Mouse (Mus musculus) neural tube, embryonic 14.5 days (tissue): ENCODE data around the gene Cep128. TPM values are rescaled to one million over a fixed set of nuclear protein-coding genes. Genes with fewer than 3 reads are reported as not detected.

ENCODE experiments used
- ATAC-seq: fragments of 200-750 bp; cut with Nextera tagmentation; 2 replicates; pipeline ENCODE4 v1.8.0; 2017; ENCODE audit warnings: low read depth, mild to moderate bottlenecking, moderate TSS enrichment, moderate library complexity
- H3K27ac ChIP-seq: fragments of 300-500 bp; sonication (generic); 2 replicates; pipeline ENCODE4 v1.5.1; 2014; ENCODE audit warnings: low read depth, mild to moderate bottlenecking, control low read depth, low read length, moderate library complexity, mixed read lengths
- H3K27me3 ChIP-seq: fragments of 300-500 bp; sonication (generic); 2 replicates; pipeline ENCODE4 v1.6.1; 2014; ENCODE audit warnings: low read length; ENCODE audit not compliant: control insufficient read depth, insufficient read depth
- H3K36me3 ChIP-seq: fragments of 300-500 bp; sonication (generic); 2 replicates; pipeline ENCODE4 v1.6.1; 2014; ENCODE audit warnings: low read length, mixed read lengths; ENCODE audit not compliant: control insufficient read depth, insufficient read depth
- H3K4me1 ChIP-seq: fragments of 300-500 bp; sonication (generic); 2 replicates; pipeline ENCODE4 v1.6.1; 2014; ENCODE audit warnings: low read length; ENCODE audit not compliant: control insufficient read depth, insufficient read depth
- H3K4me2 ChIP-seq: fragments of 300-500 bp; sonication (generic); 2 replicates; pipeline ENCODE4 v1.6.1; 2014; ENCODE audit warnings: mild to moderate bottlenecking, low read depth, low read length, control low read depth
- H3K4me3 ChIP-seq: fragments of 300-500 bp; sonication (generic); 2 replicates; pipeline ENCODE4 v1.5.1; 2014; ENCODE audit warnings: low read depth, low read length, control low read depth, mixed read lengths
- H3K9ac ChIP-seq: fragments of 300-500 bp; sonication (generic); replicated peaks from 2 replicates; pipeline ENCODE4 v1.6.1; 2014; ENCODE audit warnings: low read depth, mild to moderate bottlenecking, control low read depth, low read length, mixed read lengths
- H3K9me3 ChIP-seq: fragments of 300-500 bp; sonication (generic); 2 replicates; pipeline ENCODE4 v1.6.1; 2016; ENCODE audit warnings: low read length; ENCODE audit not compliant: control insufficient read depth
- WGBS: fragments of 180-500 bp; shearing (Covaris S2); extraction: QIAGEN DNeasy Blood & Tissue Kit; methylation state at CpG from one replicate; pipeline ENCODE4 v1.1.7; 2014; 5-methylcytosine and 5-hydroxymethylcytosine counted together
- polyA plus RNA-seq: library from polyadenylated mRNA; unstranded; fragments of >200 nt; fragmentation: Nextera tagmentation; extraction: Ambion mirVana; gene quantifications from 2 replicates; pipeline ENCODE4 v1.2.1, GENCODE M21; 2014

Gene Cep128
- polyA plus RNA-seq, 1 experiment from 2014 or later, result 3.6 TPM

- H3K9me3 ChIP-seq, result no peaks in the 10 kb centered on the region
Observed at GRCm38 (mm10) chr12:91262801-91263200, 121.4 kb downstream of the Cep128 start.

GRCm38 (mm10) chr12:91256334-91256733 lies 127.9 kb downstream of the Cep128 start:
- no peak overlapping the region for H3K9ac ChIP-seq
- no peak overlapping the region for H3K27ac ChIP-seq
- ATAC-seq, result no peak
- no peaks in the 10 kb centered on the region for H3K9me3 ChIP-seq
- no peaks in the 10 kb centered on the region for H3K27me3 ChIP-seq
- no peak overlapping the region for H3K4me3 ChIP-seq
- H3K4me1 ChIP-seq, result no peaks in the 10 kb centered on the region
- WGBS, result 94% methylated on average over 7 of the region's 7 CpGs
- H3K4me2 ChIP-seq, result no peak overlapping the region
- no peaks in the 10 kb centered on the region for H3K36me3 ChIP-seq

More at GRCm38 (mm10) chr12:91262801-91263200, 121.4 kb downstream of the Cep128 start:
- Histone ChIP-seq H3K27ac (no peak overlapping the region), H3K4me1 (no peaks in the 10 kb centered on the region), H3K9ac (no peak overlapping the region), H3K4me2 (no peak overlapping the region), H3K27me3 (no peaks in the 10 kb centered on the region), H3K36me3 (no peaks in the 10 kb centered on the region), H3K4me3 (no peak overlapping the region)
- no peak for ATAC-seq
- 78% methylated on average over 3 of the region's 3 CpGs for WGBS

- Histone ChIP-seq H3K36me3 (no peaks in the 10 kb centered on the region), H3K4me3 (no peak overlapping the region), H3K9me3 (no peaks in the 10 kb centered on the region), H3K9ac (no peak overlapping the region), H3K27ac (no peak overlapping the region), H3K4me2 (no peak overlapping the region), H3K27me3 (no peaks in the 10 kb centered on the region), H3K4me1 (no peaks in the 10 kb centered on the region)
- 90% methylated on average over 6 of the region's 6 CpGs for WGBS
- ATAC-seq, result no peak
Observed at GRCm38 (mm10) chr12:91254831-91255230, 129.4 kb downstream of the Cep128 start.

- 67% methylated on average over 7 of the region's 7 CpGs for WGBS
- Histone ChIP-seq H3K9ac (no peak overlapping the region), H3K27me3 (no peaks in the 10 kb centered on the region), H3K4me3 (no peak overlapping the region), H3K27ac (no peak overlapping the region), H3K36me3 (no peaks in the 10 kb centered on the region), H3K4me2 (no peak overlapping the region), H3K9me3 (no peaks in the 10 kb centered on the region), H3K4me1 (no peaks in the 10 kb centered on the region)
- no peak for ATAC-seq
Observed at GRCm38 (mm10) chr12:91220609-91221008, 163.6 kb downstream of the Cep128 start.

- WGBS, result 92% methylated on average over 3 of the region's 3 CpGs
- Histone ChIP-seq H3K4me3 (no peak overlapping the region), H3K9me3 (no peaks in the 10 kb centered on the region), H3K27ac (no peak overlapping the region), H3K9ac (no peak overlapping the region), H3K4me1 (no peaks in the 10 kb centered on the region), H3K27me3 (no peaks in the 10 kb centered on the region), H3K36me3 (no peaks in the 10 kb centered on the region), H3K4me2 (no peak overlapping the region)
- ATAC-seq, result no peak
Observed at GRCm38 (mm10) chr12:91205550-91205949, 178.7 kb downstream of the Cep128 start.

GRCm38 (mm10) chr12:91204330-91204729 lies 179.9 kb downstream of the Cep128 start:
- WGBS, result 88% methylated on average over 3 of the region's 3 CpGs
- no peaks in the 10 kb centered on the region for H3K36me3 ChIP-seq
- no peak overlapping the region for H3K4me3 ChIP-seq
- H3K27ac ChIP-seq, result no peak overlapping the region
- no peak overlapping the region for H3K4me2 ChIP-seq
- H3K9me3 ChIP-seq, result no peaks in the 10 kb centered on the region
- H3K9ac ChIP-seq, result no peak overlapping the region
- H3K27me3 ChIP-seq, result no peaks in the 10 kb centered on the region
- H3K4me1 ChIP-seq, result no peaks in the 10 kb centered on the region
- ATAC-seq, result no peak

GRCm38 (mm10) chr12:91202496-91202895 lies 181.7 kb downstream of the Cep128 start:
- no peaks in the 10 kb centered on the region for H3K4me1 ChIP-seq
- no peaks in the 10 kb centered on the region for H3K9me3 ChIP-seq
- WGBS, result 100% methylated on average over 1 of the region's 1 CpGs
- no peak overlapping the region for H3K9ac ChIP-seq
- no peak for ATAC-seq
- H3K36me3 ChIP-seq, result no peaks in the 10 kb centered on the region
- no peak overlapping the region for H3K4me3 ChIP-seq
- no peak overlapping the region for H3K27ac ChIP-seq
- no peaks in the 10 kb centered on the region for H3K27me3 ChIP-seq
- no peak overlapping the region for H3K4me2 ChIP-seq

- H3K4me2 ChIP-seq, result no peak overlapping the region
- H3K4me1 ChIP-seq, result no peaks in the 10 kb centered on the region
- no peak overlapping the region for H3K4me3 ChIP-seq
- no peak for ATAC-seq
- H3K9me3 ChIP-seq, result no peaks in the 10 kb centered on the region
- H3K36me3 ChIP-seq, result no peaks in the 10 kb centered on the region
- H3K27ac ChIP-seq, result no peak overlapping the region
- no peak overlapping the region for H3K9ac ChIP-seq
- WGBS, result 53% methylated on average over 4 of the region's 4 CpGs
- no peaks in the 10 kb centered on the region for H3K27me3 ChIP-seq
Observed at GRCm38 (mm10) chr12:91189111-91189510, 195.1 kb downstream of the Cep128 start.

- 72% methylated on average over 5 of the region's 5 CpGs for WGBS
- Histone ChIP-seq H3K9me3 (no peaks in the 10 kb centered on the region), H3K4me2 (no peak overlapping the region), H3K27me3 (no peaks in the 10 kb centered on the region), H3K4me3 (no peak overlapping the region), H3K4me1 (no peaks in the 10 kb centered on the region), H3K27ac (no peak overlapping the region), H3K9ac (no peak overlapping the region), H3K36me3 (no peaks in the 10 kb centered on the region)
- ATAC-seq, result no peak
Observed at GRCm38 (mm10) chr12:91185564-91185963, 198.6 kb downstream of the Cep128 start.

GRCm38 (mm10) chr12:91184616-91185015 lies 199.6 kb downstream of the Cep128 start:
- Histone ChIP-seq H3K9me3 (no peaks in the 10 kb centered on the region), H3K9ac (no peak overlapping the region), H3K4me2 (no peak overlapping the region), H3K27ac (no peak overlapping the region), H3K4me3 (no peak overlapping the region), H3K4me1 (no peaks in the 10 kb centered on the region), H3K36me3 (no peaks in the 10 kb centered on the region), H3K27me3 (no peaks in the 10 kb centered on the region)
- no peak for ATAC-seq
- WGBS, result 93% methylated on average over 1 of the region's 1 CpGs
